Mouse (Mus musculus): Measurements from ENCODE around the gene Nek2.

- TF ChIP-seq GATA1 (IDR thresholded peaks at IDR 0.05; ENCODE audit: low read length) (no peak), TAL1 (IDR thresholded peaks at IDR 0.05; ENCODE audit: low read length) (no peak)
Observed at GRCm38 (mm10) chr1:191807979-191808378, 13.3 kb upstream of the Nek2 start.

Measured in erythroblast, embryonic 14.5 days (primary cell).